Mouse (Mus musculus) lung, embryonic 16.5 days (tissue): ENCODE measurements around the gene Atp6v0e. TPM values are rescaled to one million over a fixed set of nuclear protein-coding genes. Genes with fewer than 3 reads are reported as not detected.

ENCODE experiments used
- ATAC-seq: fragments of 200-750 bp; cut with Nextera tagmentation; 2 replicates; pipeline ENCODE4 v1.8.0; 2017; ENCODE audit warnings: low read depth, mild to moderate bottlenecking, moderate library complexity
- H3K27ac ChIP-seq: fragments of 300-500 bp; sonication (generic); 2 replicates; pipeline ENCODE4 v1.5.1; 2014; ENCODE audit warnings: mild to moderate bottlenecking, control low read depth, low read length
- H3K27me3 ChIP-seq: fragments of 300-500 bp; sonication (generic); 2 replicates; pipeline ENCODE4 v1.6.1; 2014; ENCODE audit warnings: low read depth, low read length, mixed read lengths; ENCODE audit not compliant: control insufficient read depth, insufficient read depth
- H3K36me3 ChIP-seq: fragments of 300-500 bp; sonication (generic); 2 replicates; pipeline ENCODE4 v1.6.1; 2014; ENCODE audit warnings: low read length; ENCODE audit not compliant: control insufficient read depth, insufficient read depth
- H3K4me1 ChIP-seq: fragments of 300-500 bp; sonication (generic); replicated peaks from 2 replicates; pipeline ENCODE4 v1.6.1; 2014; ENCODE audit warnings: low read length, mixed read lengths; ENCODE audit not compliant: control insufficient read depth, insufficient read depth
- H3K4me2 ChIP-seq: fragments of 300-500 bp; sonication (generic); 2 replicates; pipeline ENCODE4 v1.6.1; 2014; ENCODE audit warnings: low read depth, low read length, control low read depth
- H3K4me3 ChIP-seq: fragments of 300-500 bp; sonication (generic); 2 replicates; pipeline ENCODE4 v1.5.1; 2014; ENCODE audit warnings: mild to moderate bottlenecking, low read length, control low read depth
- H3K9ac ChIP-seq: fragments of 300-500 bp; sonication (generic); 2 replicates; pipeline ENCODE4 v1.6.1; 2014; ENCODE audit warnings: low read length, control low read depth
- H3K9me3 ChIP-seq: fragments of 300-500 bp; sonication (generic); 2 replicates; pipeline ENCODE4 v1.6.1; 2016; ENCODE audit warnings: low read length; ENCODE audit not compliant: control insufficient read depth
- WGBS: fragments of 180-500 bp; shearing (Covaris S2); extraction: QIAGEN DNeasy Blood & Tissue Kit; methylation state at CpG from one replicate; pipeline ENCODE4 v1.1.7; 2014; 5-methylcytosine and 5-hydroxymethylcytosine counted together
- polyA plus RNA-seq: library from polyadenylated mRNA; unstranded; fragments of >200 nt; fragmentation: Nextera tagmentation; extraction: Ambion mirVana; gene quantifications from 2 replicates; pipeline ENCODE4 v1.2.1, GENCODE M21; 2015

Gene Atp6v0e
- polyA plus RNA-seq, 1 experiment from 2014 or later: 186 TPM

DNA sequence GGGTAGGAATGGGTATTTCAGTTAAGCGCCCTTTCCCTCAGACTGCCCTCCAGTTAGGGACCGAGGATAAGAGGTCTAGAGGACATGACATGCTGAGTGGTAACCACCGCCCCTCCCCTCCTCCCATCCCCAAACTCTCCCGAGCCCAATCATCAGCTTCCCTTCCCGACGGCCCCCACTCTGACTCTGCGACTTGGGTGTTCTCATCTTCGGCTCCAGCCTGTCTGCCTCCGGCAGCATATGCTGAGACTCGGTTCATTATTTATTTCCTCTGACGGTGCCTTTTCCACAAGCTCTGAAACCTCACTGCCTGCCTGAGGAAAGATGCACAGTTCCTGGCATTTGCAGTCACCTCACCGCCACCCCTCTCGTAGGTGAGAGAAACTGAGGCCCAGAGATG lies 15.7 kb upstream of the Atp6v0e start:
- Histone ChIP-seq H3K9ac (no peak overlapping the region), H3K4me1 (no peaks in the 10 kb centered on the region), H3K27ac (no peak overlapping the region), H3K27me3 (no peaks in the 10 kb centered on the region), H3K36me3 (peaks cover 22% of the 10 kb centered on the region), H3K4me3 (no peak overlapping the region), H3K9me3 (no peaks in the 10 kb centered on the region), H3K4me2 (no peak overlapping the region)
- 0 out of 2 replicates have a peak, but pooled peaks have one; percentile 17 for ATAC-seq
- 35% methylated on average over 13 of the region's 13 CpGs for WGBS

DNA sequence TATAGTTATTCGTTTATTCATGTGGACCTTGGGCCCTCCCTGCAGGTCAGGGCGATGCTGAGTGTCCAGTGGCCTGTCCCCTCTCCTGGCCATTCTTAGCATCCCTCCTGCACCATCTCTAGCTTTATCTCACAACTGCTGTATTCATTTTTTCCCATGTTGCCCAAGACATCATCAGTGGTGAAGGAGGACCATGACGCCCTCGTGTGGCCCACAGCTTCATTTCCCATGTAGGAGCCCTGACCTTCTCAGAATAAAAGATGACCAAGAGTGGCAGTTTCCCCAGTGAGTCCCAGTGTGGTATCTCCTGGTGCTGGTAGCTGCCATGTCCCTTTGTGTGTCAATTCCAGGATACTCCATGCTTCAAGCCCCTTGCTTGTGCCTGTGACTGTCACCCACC lies 13.5 kb upstream of the Atp6v0e start:
- Histone ChIP-seq H3K36me3 (peaks cover 2% of the 10 kb centered on the region; the same call in 1 of the 2 replicates), H3K4me3 (no peak overlapping the region), H3K9ac (no peak overlapping the region), H3K27ac (no peak overlapping the region), H3K4me1 (no peaks in the 10 kb centered on the region), H3K9me3 (no peaks in the 10 kb centered on the region), H3K27me3 (no peaks in the 10 kb centered on the region), H3K4me2 (no peak overlapping the region)
- 81% methylated on average over 4 of the region's 4 CpGs for WGBS
- no peak for ATAC-seq

DNA sequence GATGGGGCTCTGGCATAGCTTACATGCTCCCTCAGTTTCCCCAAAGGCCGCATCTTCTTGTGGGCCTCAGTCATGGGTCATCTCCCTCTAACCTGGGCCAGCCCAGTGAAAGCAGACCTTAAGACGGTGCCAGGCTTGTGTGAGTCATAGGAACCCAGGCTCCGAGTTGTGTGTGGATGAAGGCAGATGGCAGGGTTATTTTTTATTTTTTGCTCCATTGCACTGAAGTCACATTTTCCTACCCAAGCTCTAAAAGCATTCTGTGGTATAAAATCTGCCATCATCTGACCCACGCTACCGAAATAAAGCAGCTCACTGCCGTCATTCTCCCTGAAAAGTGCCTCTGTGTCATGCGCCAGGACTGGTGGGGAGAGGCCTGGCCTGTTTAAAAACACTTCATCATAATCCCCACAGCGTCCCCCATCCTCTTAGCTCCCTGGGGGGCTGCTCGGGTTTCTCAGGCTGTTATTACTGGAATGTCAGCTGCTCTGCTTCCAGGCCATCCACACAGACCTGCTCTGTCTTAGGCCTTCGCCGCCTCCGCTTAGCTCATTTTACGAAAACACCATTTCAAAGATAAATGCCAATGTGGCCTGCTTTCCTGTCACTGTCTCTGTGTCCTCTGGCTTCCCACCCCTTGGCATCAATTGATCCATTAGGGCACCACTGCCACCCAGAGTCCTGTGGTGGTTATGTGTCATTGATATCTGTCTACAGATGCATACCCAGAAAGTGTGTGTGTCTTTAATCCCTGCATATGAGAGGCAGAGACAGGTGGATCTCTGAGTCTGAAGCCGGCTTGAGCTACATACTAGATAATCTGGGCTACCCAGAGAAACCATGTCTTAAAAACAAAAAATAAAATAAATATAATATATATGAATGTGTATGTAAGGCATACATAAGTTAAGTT lies 12.3 kb upstream of the Atp6v0e start:
- ATAC-seq: no peak
- Histone ChIP-seq H3K4me2 (no peak overlapping the region), H3K36me3 (peaks cover 5% of the 10 kb centered on the region; the same call in 1 of the 2 replicates), H3K4me1 (no peaks in the 10 kb centered on the region), H3K4me3 (no peak overlapping the region), H3K27ac (no peak overlapping the region), H3K9ac (0 out of 2 replicates have a peak overlapping the region, but pooled peaks have one; percentile 9), H3K27me3 (no peaks in the 10 kb centered on the region), H3K9me3 (no peaks in the 10 kb centered on the region)
- WGBS: 79% methylated on average over 14 of the region's 14 CpGs

DNA sequence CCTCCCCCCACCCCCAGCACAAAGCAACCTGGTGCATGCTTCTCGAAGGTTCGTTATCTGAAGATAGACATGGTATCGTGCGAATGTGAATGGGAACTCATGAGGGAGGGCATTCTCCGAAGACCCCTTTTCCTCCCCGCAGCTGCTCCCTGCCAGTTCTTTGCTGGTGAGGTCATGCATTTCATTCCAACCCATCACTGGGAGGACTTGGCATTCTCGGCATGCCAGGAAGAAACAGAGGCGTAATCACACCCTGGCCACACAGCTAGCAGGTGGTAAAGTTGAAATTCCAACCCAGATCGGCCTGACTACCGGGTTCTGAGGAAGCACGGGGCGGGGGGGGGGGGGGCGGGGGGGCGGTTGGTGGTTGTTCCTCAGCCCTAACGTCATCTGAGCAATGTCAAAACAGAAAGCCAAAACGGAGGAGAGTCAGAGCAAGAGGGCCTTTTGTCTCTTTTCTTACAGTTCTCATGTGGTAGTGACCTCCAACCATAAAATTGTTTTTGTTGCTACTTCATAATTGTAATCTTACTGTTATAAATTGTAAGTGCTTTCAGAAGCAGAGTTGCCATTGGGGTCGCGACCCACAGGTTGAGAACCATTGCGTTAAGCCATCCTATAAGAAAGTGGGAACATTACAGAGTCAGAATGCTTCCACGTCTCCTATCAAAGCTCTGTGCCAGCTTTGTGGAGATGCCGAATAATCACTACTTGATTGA lies 4.0 kb upstream of the Atp6v0e start:
- ATAC-seq: no peak
- Histone ChIP-seq H3K9ac (no peak overlapping the region), H3K27me3 (no peaks in the 10 kb centered on the region), H3K9me3 (no peaks in the 10 kb centered on the region), H3K36me3 (peaks cover 3% of the 10 kb centered on the region; the same call in 1 of the 2 replicates), H3K27ac (no peak overlapping the region), H3K4me1 (peaks cover 6% of the 10 kb centered on the region), H3K4me3 (no peak overlapping the region), H3K4me2 (no peak overlapping the region)
- WGBS: 33% methylated on average over 17 of the region's 21 CpGs

DNA sequence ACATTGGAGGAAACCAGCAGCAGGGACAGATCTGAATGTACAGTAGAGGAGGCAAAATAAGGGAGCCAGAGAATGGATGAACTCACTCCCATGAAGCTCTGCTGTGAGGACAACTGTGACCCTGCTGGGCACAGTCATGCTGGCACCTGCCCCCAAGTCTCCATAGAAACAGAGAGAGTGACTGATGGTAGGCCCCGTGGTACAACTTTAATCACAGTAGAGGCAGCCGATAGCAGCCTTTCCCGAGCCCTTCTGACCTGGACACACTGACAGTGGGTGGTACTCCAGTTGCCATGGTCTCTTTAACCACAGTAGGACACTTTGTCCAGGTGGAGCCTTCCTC lies 3.5 kb upstream of the Atp6v0e start:
- H3K27ac ChIP-seq: no peak overlapping the region
- 64% methylated on average over 3 of the region's 3 CpGs for WGBS
- H3K4me1 ChIP-seq: peaks cover 6% of the 10 kb centered on the region
- no peaks in the 10 kb centered on the region for H3K27me3 ChIP-seq
- no peak overlapping the region for H3K9ac ChIP-seq
- H3K4me2 ChIP-seq: no peak overlapping the region
- ATAC-seq: no peak
- H3K4me3 ChIP-seq: no peak overlapping the region
- H3K9me3 ChIP-seq: no peaks in the 10 kb centered on the region
- H3K36me3 ChIP-seq: peaks cover 3% of the 10 kb centered on the region; the same call in 1 of the 2 replicates

DNA sequence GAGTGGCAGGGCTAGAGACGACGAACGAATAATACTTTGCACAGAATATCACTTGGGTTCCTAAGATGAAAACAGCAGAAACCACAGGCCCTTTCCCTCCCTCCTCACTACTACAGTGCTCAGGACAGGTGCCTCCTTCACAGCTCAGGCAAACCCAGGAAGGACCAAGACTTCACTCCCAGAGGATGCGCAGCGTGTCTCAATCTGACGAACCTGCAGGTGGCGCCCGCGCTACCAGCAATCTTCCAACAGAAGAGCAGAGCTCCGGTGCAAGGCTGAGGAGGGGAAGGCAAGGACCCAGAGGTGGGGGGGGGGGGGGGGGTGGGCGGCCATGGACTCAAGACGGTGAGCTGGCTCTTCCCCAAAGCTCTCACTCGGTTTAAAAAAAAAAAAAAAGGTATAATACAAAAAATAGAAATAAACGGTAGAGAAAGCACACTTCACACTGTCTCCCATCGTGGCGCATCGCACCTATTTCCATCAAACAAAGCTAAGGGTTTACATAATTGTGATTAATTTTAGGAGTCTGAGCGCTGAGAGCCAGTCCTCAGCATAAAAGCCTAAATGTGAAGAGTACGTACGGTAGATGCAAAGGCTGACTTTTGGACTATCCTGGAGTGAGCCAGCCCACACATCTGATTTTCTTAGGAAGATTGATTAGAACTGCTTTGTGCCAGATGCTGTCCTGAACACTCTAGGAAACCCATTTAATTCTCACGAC lies 2.7 kb upstream of the Atp6v0e start:
- H3K4me3 ChIP-seq: no peak overlapping the region
- H3K4me1 ChIP-seq: peaks cover 6% of the 10 kb centered on the region
- H3K27me3 ChIP-seq: no peaks in the 10 kb centered on the region
- H3K9ac ChIP-seq: no peak overlapping the region
- ATAC-seq: peak; percentile 24; the same call in 1 of the 2 replicates
- no peak overlapping the region for H3K4me2 ChIP-seq
- H3K36me3 ChIP-seq: peaks cover 3% of the 10 kb centered on the region; the same call in 1 of the 2 replicates
- H3K9me3 ChIP-seq: no peaks in the 10 kb centered on the region
- 20% methylated on average over 21 of the region's 21 CpGs for WGBS
- no peak overlapping the region for H3K27ac ChIP-seq

DNA sequence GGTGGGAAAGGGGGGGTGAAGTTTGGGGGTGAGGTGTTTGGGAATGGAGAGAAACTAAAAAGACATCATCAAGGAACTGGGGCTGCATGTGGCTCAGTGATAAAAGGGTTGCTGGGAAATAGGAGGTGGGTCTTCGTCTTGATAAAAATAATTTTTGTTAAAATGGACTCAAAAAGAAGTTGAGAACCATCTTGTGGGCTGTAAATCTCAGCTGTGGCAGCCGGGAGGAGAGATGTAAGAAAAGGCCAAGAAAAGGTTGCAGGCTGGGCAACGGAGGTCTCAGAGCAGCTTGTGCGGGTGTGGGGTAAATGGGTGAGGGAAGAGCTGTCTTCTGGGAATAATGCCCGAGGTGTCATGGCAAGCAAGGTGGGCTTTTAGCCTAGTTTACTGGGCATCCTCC lies 827 bp upstream of the Atp6v0e start:
- Histone ChIP-seq H3K9ac (no peak overlapping the region), H3K4me1 (peaks cover 6% of the 10 kb centered on the region), H3K4me2 (no peak overlapping the region), H3K27me3 (no peaks in the 10 kb centered on the region), H3K36me3 (no peaks in the 10 kb centered on the region), H3K9me3 (no peaks in the 10 kb centered on the region), H3K4me3 (no peak overlapping the region), H3K27ac (no peak overlapping the region)
- WGBS: 75% methylated on average over 5 of the region's 5 CpGs
- ATAC-seq: no peak

DNA sequence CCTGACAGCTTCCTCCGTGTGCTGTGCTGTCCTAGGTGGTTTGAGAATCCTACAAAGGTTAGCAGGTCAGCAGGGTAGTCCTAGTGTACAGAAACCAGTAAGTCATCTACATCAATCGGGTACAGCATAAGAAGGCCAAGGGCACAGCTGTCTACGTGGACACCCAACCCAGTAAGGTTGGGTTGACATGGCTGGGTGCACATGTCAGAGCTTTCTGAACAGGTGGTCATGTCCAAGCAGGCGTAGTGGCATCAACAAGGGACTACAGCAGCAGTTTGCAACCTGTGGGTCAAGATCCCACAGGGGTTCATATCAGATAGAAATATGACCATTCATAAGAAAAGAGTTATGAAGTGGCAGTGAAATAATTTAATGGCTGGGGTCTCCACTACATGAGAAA lies 2.6 kb downstream of the Atp6v0e start:
- ATAC-seq: no peak
- H3K4me3 ChIP-seq: no peak overlapping the region
- 71% methylated on average over 4 of the region's 4 CpGs for WGBS
- no peak overlapping the region for H3K9ac ChIP-seq
- H3K36me3 ChIP-seq: no peaks in the 10 kb centered on the region
- H3K4me1 ChIP-seq: peaks cover 5% of the 10 kb centered on the region
- H3K4me2 ChIP-seq: no peak overlapping the region
- no peaks in the 10 kb centered on the region for H3K9me3 ChIP-seq
- no peaks in the 10 kb centered on the region for H3K27me3 ChIP-seq
- H3K27ac ChIP-seq: no peak overlapping the region

DNA sequence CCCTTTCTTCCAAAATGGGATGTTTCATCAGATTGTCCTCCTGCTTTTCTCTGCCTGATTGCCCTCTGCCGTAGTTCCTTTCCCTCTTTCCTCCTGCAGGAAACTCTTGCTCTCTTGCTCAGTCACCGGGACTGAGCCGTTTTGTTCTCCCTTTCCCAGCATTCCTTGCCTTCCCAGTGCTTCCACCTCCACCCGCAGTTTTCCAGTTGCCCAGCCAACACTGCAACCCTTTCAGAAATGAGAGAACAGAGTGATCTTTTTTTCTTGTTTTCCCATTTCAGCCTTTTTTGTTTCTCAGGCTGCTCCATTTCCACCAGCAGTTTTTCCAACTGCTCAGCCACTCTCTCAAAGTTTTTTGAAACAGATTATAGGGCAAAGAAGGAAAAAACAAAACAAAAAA lies 8.2 kb downstream of the Atp6v0e start:
- Histone ChIP-seq H3K4me2 (no peak overlapping the region), H3K9ac (no peak overlapping the region), H3K9me3 (no peaks in the 10 kb centered on the region), H3K4me1 (no peaks in the 10 kb centered on the region), H3K4me3 (no peak overlapping the region), H3K27ac (no peak overlapping the region), H3K36me3 (no peaks in the 10 kb centered on the region), H3K27me3 (no peaks in the 10 kb centered on the region)
- ATAC-seq: no peak
- WGBS: 55% methylated on average over 4 of the region's 4 CpGs
